Mouse (Mus musculus) gastrocnemius, postnatal 36 days (tissue): ENCODE measurements at regions not wholly inside any gene's neighbourhood (a gene's known extent, or its start where the extent isn't known, plus 50 kb on each side); places are given as distances from the start of the nearest gene placed in this dataset.

Experiments
- DNase-seq, 2 experiments: peaks; one replicate each; pipeline ENCODE4 v3.0.0; 2022
- intact Hi-C: fragments of 180-260 bp; cut with DNase I; formaldehyde crosslinking; loops from one replicate; pipeline ENCODE4 v1.15.1; 2025

- no peak for DNase-seq
- intact Hi-C loops: no loop called here
Observed at GRCm38 (mm10) chr13:3709982-3710618, 76.3 kb downstream of the Asb13 start.

- DNase-seq: no peak
- intact Hi-C loops: no loop called here
Observed at GRCm38 (mm10) chr13:3708896-3709631, 75.2 kb downstream of the Asb13 start.
